Mouse (Mus musculus): ENCODE results near the gene Mypop.

Mypop gene

DNA sequence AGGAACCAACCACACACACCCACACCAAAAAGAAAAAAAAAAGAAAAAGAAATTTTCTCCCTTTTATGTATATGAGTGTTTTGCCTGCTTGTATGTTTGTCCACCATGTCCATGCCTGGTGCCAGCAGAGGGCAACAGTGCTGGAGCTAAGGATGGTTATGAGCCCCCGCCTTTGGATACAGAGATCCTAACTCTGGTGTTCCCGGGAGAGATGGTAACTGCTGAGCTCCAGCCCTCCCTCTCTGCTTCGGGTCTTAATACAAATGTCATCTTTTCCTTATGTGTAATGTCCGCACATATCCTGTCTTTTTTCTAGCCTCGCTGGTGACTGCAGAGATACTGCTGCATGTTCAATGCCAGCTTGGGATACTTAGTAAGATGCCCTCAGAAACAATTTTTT lies 1.1 kb upstream of the Mypop start:
- no peak for DNase-seq (ENCODE audit: low spot score)

DNA sequence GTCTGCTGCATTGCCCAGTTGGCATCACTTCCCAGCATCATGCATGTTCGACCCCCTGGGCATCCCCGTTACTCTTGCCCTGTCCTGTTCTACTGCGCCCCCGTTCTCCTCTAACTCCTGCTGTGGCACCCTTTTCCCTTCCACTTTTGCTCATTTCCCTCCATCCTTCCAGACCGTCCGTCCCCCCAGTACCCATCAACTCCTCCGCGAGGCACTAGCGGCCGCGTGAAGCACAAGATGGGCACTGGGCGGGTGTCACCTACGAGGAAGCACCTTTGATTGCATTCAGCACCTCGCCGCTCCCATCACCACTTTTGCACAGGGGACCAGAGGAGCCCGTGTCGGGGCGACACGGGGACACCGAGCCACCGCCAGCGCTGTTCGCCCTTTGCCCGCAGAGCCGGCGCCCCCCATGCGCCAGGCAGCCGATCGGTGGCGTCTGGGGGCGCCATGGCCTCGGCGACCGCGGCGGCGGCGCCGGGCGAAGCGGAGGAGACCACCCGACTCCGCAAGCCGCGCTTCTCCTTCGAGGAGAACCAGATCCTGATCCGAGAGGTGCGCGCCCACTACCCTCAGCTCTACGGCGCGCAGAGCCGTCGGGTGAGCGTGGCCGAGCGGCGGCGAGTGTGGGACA lies 732 bp downstream of the Mypop start:
- DNase-seq (ENCODE audit: low spot score): no peak

DNA sequence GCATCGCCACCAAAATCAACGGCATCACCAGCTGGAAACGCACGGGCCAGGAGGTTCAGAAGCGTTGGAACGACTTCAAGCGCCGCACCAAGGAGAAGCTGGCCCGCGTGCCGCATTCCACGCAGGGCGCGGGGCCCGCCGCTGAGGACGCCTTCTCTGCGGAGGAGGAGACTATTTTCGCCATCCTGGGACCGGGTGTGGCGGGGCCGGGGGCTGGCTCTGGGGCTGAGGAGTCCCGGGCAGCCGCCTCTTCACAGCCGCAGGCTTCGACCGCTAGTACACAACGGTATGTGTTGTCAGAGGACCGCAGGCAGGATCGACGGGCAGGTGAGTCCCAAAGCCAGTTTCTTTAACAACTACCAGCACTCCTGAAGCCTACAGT lies 1.2 kb downstream of the Mypop start:
- no peak for DNase-seq (ENCODE audit: low spot score)

DNA sequence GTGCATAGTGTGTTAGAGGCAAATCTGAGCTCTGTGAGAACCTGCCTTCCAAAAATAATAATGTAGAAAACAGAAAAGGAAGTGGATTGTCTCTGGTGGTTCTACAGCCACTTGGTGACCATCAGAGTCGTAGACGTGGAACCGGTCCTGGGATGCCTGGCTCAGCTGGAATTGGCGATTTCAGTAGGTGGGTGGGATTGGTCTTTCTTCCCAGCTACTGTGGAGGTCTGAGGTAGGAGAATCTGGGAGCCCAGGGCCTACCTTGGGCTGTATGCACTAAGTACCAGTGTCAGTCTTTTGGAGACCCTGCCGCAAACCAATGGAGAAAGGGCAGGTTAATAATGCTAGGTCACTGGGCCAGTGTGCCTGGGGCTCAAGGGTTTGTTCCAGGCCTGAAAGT lies 2.0 kb downstream of the Mypop start:
- no peak for DNase-seq (ENCODE audit: low spot score)

DNA sequence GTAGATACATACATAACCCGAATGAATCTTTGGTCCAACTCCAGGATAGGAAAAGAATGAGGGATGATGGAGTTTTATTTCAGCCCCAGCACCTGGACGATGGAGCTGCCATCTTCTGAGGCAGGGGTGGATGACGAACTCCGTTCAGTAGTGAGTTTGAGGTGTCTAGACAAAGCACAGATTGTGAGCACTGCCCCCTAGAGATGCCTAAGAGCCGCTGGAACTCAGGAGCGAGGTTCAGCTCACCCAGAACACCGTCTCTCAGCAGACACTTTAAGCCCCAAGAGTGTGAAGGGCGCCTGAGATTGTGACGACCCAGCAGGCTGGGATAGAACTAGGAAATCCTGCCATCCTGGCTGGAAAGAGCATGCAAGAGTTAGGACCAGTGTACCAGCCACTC lies 7.8 kb downstream of the Mypop start:
- DNase-seq (ENCODE audit: low spot score): no peak

DNA sequence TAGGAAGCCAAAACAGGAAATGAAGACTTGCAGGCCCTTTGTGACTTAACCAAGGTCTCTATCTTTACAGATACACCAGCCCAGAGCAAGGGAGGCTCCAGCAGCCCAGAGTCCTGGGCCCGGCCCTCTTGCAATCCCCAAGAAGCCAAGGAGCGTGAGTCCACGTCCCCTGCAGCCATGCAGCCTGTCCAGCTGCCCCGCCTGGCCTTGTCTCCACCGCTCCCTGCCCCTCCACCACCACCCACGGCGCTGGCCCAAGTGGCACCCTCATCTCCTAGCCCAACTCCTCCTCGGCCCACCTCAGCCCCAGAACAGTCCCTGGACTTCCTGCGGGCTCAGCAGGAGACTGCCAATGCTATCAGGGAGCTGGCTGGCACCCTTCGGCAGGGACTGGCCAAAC lies 9.4 kb downstream of the Mypop start:
- no peak for DNase-seq (ENCODE audit: low spot score)

DNA sequence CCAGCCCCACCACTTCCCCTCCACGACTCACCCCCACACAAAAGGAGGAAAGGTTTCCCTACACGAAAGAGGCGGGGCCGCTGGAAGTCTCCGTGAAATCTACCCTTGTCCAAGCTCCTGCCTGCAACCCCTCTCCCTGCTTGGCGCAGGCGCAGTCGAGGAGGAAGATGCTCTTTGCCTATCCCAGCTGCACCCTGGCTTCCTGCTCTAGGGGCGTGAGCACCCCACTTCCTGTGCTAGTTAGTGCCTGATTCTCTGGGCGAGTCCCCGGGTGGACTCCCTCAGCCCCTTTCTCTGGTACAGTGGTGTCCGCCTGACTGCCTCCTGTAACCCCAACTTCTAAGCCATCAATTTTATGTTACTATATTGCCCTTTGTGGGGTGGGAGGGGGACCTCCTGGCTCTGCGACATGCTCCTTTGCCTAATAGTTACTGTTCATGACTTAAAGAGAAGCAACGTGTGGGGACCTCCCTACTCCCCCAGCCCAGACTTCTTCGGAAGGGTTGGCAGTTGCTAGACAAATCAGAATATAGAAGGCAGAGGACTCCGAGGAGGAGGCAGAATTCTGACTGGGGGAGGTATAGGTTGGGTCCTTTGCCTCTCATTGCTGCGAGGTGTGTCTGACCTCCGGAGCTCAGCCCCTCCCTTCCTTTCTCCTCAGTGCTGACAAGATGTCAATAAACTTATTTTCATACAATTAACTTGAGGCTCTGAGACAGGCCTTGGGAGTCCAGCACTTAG lies 10.2 kb downstream of the Mypop start:
- no peak for DNase-seq (ENCODE audit: low spot score)

DNA sequence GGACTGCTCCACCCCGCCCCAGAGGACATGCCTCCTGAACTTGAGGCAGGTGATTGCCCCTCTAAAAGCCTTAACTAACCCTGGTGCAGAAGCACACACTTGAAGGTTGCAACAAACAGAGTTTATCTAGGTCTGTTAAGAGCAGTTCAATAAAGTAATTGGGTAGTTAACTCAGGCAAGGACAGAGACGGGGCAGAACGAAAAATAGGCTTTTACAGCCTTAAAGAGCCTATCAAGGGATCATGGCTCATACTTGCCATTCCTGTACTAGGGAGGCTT lies 10.7 kb downstream of the Mypop start:
- no peak for DNase-seq (ENCODE audit: low spot score)

DNA sequence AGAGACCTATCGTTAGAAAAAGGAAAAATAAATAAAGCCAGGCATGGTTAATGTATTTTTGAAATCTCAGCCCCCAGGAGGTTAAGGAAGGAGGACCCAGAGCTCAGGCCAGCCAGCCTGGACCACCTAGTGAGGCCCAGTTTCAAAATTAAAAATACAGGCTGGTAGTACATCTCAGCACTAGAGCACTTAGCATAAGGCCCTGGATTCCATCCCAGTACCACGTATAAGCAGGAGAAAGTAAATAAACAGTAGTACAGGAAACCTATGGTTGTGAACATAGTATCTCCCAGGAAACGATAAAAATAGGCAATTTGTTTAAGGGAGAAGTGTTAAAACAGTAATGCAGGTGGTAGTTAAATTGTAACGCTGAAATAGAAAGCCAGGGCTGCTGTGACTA lies 11.1 kb downstream of the Mypop start:
- DNase-seq (ENCODE audit: low spot score): no peak

DNA sequence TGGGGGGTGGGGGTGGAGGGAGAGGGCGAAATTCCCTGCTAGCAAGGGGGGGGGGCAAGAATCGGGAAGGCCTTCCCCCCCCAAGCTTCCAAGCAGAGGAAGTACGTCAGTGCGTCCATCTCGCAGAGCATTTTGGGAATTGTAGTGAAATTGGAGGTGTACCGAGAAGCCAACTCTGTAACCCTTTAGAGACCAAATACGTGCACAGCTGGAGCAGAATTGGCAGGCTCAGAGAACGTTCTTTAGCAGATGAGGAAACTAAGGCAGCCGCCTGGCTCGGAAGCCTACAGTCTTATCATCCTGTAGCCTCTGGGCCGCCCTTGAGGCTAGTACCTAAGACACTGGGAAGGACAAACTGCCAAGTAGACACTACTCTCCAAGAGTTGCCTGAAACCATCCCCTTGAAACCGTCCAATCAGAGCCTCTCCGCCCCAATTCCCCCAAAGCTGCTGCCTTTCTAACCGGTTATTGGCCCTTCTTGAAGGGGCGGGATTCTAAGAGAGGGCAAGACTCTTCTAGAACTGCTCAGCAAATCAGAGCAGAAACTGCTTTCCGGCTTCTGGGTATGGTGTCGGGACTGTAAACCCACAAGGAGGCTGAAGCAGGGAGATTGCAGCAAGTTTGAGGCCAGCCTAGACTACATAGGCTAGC lies 11.9 kb downstream of the Mypop start:
- no peak for DNase-seq (ENCODE audit: low spot score)

DNA sequence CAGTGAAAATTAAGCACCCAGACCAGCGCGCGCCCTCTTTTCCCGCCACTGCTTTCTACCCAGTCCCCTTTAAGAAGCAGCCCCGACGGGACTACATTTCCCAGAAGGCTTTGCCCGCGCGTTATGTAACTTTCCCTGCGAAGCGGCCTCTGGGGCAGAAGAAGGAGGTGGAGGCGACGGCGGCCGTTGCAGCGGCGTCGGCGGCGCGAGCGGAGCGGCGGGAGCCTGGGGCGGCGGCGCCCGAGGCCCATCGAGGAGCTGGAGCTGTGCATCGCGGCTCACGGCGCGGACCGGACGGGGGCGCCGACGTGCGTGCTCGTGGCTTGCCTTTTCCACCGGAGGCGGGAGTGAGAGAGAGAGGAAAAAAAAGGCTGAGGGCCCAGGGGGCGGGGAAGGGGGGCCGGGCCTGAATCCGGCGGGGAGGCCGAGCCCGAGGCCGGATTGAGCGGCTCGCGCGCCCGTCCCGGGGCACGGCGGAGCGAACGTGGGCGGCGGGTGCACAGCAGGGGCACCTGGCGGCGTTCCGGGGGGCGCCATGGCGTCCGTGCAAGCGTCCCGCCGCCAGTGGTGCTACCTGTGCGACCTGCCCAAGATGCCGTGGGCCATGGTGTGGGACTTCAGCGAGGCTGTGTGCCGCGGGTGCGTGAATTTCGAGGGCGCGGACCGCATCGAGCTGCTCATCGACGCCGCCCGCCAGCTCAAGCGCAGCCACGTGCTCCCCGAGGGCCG lies 13.0 kb downstream of the Mypop start, which contains the start of gene Irf2bp1:
Gene Irf2bp1, plus strand, starts transcription at position 143 of the 729 bp plus-strand sequence.
- DNase-seq (ENCODE audit: low spot score): peak; percentile 85

DNA sequence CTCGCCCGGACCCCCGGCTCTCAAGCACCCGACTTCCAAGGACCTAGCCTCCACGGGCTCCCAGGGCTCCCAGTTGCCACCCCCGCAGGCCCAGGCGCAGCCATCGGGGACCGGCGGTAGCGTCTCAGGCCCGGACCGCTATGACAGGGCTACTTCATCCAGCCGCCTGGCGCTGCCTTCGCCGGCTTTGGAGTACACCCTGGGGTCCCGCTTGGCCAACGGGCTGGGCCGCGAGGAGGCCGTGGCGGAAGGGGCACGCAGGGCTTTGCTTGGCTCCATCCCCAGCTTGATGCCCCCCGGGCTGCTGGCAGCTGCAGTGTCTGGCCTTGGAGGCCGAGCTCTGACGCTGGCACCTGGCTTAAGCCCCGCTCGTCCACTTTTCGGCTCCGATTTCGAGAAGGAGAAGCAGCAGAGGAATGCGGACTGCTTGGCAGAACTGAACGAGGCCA lies 13.6 kb downstream of the Mypop start:
- DNase-seq (ENCODE audit: low spot score): no peak

DNA sequence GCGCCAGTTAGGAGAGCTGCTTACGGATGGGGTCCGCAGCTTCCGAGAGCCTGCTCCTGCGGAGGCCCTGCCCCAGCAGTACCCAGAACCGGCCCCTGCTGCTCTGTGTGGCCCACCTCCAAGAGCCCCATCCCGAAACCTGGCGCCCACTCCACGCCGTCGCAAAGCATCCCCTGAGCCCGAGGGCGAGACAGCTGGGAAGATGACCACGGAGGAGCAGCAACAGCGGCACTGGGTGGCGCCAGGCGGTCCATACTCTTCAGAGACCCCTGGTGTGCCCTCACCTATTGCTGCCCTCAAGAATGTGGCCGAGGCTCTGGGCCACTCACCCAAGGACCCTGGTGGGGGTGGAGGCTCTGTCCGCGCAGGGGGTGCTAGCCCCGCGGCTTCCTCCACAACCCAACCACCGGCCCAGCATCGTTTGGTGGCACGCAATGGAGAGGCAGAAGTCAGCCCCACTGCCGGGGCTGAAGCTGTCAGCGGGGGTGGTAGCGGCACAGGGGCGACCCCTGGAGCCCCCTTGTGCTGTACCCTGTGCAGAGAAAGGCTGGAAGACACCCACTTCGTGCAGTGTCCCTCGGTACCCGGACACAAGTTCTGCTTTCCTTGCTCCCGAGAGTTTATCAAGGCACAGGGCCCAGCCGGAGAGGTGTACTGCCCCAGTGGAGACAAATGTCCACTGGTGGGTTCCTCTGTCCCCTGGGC lies 14.5 kb downstream of the Mypop start:
- no peak for DNase-seq (ENCODE audit: low spot score)

DNA sequence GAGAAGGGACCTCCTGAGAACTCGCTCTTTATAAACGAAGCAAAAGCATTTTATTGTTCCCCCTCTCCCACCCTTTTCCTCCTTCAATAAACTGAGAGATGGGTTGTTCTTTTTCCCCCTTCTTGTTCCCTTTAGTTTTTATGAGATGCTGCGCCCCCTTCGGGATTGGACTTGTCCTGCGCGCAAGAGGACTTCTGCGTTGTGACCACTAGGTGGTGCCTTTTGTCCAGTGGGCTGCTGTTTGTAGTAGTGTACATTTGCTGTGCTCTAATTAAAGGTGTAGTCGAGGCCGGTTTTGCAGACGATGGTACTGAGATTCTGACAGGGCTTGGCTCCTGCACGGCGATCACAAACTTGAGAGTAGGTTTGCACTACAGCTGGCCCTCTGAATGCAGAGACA lies 15.4 kb downstream of the Mypop start:
- DNase-seq (ENCODE audit: low spot score): peak; percentile 87

DNA sequence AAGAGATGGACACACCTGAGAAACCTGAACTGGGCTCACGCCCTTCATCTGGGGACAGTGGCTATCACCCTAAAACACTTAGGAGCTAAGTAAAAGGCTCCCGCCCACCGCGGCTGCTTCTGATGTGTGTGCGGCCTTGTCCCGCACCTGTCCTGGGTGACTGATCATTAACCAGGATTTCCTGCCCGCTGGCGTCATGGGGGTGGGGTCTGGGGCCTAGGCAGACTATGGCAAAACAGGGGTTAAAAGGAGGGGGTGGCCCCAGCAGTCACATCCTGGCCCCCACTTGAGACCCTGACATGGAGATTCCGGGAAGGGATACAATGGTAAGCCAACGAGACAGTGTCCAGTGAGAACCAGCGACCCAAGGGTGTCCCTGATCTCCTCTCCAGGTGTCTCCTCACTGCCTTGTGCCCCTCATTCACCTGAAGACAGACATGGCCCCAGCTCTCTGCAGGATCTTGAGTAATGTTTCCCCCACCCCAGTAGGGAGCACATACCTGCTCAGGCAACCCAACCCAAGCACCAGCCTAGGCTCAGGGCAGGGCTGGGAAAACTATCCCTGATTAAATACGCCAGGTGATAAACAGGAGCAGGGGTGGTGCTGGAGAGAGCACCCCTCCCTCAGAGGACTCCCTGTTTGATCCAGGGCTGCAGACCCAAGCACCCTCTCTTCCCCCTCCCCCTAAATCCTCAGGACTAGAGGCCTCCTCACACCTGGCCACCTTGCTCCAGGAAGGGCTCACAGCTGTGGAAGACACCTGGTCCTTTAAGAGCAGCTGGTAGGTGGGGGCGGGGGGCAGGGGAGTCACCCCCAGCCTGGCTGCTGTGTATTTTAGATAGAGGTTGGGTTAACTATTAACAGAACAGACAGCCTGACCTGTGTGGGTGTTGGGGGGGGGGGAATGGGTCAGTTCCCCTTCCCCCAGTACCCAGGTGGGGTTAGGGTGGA lies 16.3 kb downstream of the Mypop start:
- no peak for DNase-seq (ENCODE audit: low spot score)

DNA sequence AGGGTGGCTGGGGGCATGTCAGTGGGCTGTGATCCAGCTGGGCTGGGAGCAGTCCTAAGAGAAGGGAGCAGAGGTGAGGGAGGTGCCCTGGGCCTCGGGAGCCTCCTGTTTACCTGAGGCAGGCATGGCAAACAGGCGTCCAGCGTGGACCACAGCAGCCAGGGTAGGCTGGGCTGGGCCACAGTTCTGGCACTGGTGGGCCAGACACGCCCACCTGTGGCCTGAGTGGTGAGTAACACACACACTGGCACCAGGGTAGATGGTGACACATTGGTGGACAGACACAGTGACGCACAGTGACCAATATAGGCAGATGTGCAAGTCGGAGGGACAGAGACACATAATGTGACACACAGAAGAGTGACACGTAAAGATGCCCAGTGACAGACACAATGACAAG lies 19.5 kb downstream of the Mypop start:
- DNase-seq (ENCODE audit: low spot score): no peak

DNA sequence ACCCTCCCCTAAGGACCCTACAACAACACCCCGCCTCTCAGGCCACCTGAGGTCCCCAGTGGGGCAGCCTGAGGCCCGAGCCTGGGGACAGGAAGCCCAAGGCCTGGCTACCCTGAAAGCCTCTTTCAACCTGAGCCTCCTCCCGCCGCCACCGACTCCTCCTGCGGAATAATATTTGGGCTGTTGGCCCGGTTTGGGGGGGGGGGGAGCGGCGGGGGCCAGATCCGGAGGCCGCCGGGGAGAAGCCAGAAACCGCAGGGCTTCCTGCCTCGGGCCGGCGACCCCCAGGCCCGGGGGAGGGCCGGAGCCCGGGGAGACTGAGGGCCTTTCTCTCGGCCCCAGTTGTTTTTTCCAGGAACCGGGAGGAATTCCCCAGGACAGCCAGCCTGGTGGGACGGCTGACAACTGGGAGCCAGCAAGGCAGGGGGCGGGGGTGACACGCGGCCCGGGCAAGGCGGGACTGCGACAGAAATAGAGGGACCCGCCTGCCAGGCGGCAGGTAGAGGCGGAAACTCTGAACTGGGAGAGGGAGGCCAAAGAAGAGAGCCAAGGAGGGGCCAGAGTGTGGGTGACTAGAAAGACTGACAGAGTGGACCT lies 21.1 kb downstream of the Mypop start:
- no peak for DNase-seq (ENCODE audit: low spot score)

DNA sequence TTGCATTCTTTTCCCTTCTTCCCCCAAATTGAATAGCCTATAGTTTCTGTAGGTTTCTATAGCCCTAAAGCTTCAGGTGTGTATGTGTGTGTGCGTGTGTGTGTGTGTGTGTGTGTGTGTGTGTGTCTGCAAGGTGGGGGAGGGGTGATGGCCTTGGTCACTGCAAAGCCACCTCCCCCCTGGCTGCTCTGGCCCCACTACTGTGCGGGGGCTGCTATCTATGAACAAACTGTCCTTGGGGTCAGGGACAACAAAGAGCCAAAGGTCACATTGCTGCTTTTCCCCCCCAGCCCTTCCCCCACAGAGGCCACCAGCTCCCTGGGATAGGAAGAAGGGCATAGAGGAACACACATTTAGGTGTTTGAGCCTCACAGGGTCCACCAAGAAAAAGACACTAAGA lies 21.8 kb downstream of the Mypop start:
- no peak for DNase-seq (ENCODE audit: low spot score)

DNA sequence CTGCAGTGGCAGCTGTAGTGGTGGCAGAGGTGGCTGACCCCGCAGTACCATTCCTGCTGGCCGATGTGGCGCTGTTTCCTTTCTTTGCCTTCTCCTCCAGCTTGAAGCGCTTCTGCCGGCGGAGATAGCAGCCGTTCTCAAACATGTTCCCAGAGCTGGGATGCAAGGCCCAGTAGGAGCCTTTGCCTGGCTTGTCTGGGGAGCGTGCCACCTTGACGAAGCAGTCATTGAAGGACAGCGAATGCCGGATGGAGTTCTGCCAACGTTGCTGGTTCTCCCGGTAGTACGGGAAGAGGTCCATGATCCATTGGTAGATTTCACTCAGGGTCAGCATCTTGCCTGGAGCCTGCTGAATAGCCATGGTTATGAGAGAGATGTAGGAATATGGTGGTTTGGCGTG lies 23.4 kb downstream of the Mypop start:
- no peak for DNase-seq (ENCODE audit: low spot score)

DNA sequence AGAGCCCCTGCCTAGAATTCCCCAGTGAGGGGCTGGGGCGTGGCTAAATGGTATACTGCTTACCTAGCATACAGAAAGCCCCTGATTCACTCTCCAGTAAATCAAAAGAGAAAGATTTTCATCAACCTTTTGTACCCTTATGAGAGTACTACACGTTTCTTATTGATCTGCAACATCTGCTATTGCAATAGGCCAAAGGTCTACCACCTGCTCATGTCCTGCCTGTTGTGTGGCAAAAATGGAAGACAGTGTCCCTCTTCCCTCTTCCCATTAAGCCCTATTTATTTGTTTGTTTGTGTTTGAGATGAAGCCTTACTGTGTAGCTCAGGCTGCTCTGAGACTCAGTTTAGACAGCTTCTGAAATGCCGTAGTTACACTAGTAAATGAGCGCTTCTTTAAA lies 25.0 kb downstream of the Mypop start:
- no peak for DNase-seq (ENCODE audit: low spot score)

DNA sequence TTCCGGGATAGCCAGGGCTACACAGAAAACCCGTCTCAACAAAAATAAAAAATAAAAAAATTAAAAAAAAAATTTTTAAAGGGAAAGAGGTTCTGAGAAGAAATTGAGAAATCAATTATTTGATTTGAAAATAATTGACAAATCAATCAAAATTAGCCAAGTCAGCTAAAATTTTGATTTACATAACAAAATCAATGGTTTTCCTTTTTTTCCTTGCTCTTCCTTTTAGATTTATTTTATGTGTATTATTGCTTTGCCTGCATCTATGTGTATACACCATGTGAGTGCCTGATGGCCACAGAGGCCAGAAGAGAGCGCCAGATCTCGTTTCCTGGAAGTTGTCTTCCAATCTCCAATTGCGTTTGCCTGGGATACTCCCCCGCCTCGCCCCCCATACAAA lies 26.9 kb downstream of the Mypop start:
- DNase-seq (ENCODE audit: low spot score): no peak
